Mouse (Mus musculus) heart, embryonic 14.5 days (tissue): Measurements from ENCODE around the gene Ints6l. TPM values are rescaled to one million over a fixed set of nuclear protein-coding genes. Genes with fewer than 3 reads are reported as not detected.

Experiments
- ATAC-seq: fragments of 200-750 bp; cut with Nextera tagmentation; 2 replicates; pipeline ENCODE4 v1.8.0; 2017; ENCODE audit warnings: low read depth, moderate TSS enrichment; ENCODE audit not compliant: insufficient number of reproducible peaks, insufficient read depth, low FRiP score
- H3K27ac ChIP-seq, 2 experiments: fragments of 200-500 bp in 1 of 2; fragments of 300-500 bp in 1 of 2; sonication (generic) in 1 of 2; replicated peaks in 1 of 2; 2 replicates each; pipeline ENCODE4 v1.5.1; 2012 to 2014; ENCODE audit warnings: low read depth in 2 of 2, low read length in 2 of 2, control low read depth in 1 of 2, mild to moderate bottlenecking in 1 of 2, mixed read lengths in 1 of 2; ENCODE audit not compliant: control insufficient read depth in 1 of 2, insufficient read depth in 1 of 2
- H3K27me3 ChIP-seq: fragments of 300-500 bp; sonication (generic); 2 replicates; pipeline ENCODE4 v1.6.1; 2014; ENCODE audit warnings: mild to moderate bottlenecking, low read length, control low read depth; ENCODE audit not compliant: control insufficient read depth, insufficient read depth
- H3K36me3 ChIP-seq: fragments of 300-500 bp; sonication (generic); 2 replicates; pipeline ENCODE4 v1.6.1; 2014; ENCODE audit warnings: mild to moderate bottlenecking, control low read depth, low read length, mixed read lengths; ENCODE audit not compliant: control insufficient read depth, insufficient read depth
- H3K4me1 ChIP-seq, 2 experiments: fragments of 200-500 bp in 1 of 2; fragments of 300-500 bp in 1 of 2; sonication (generic) in 1 of 2; 2 replicates each; pipeline ENCODE4 v1.6.1; 2012 to 2014; ENCODE audit warnings: low read length in 2 of 2, control low read depth in 1 of 2, mixed read lengths in 1 of 2; ENCODE audit not compliant: control insufficient read depth in 2 of 2, insufficient read depth in 2 of 2
- H3K4me2 ChIP-seq: fragments of 300-500 bp; sonication (generic); 2 replicates; pipeline ENCODE4 v1.6.1; 2014; ENCODE audit warnings: mild to moderate bottlenecking, low read length
- H3K4me3 ChIP-seq, 2 experiments: fragments of 200-500 bp in 1 of 2; fragments of 300-500 bp in 1 of 2; sonication (generic) in 1 of 2; 2 replicates each; pipeline ENCODE4 v1.5.1; 2012 to 2014; ENCODE audit warnings: low read length in 2 of 2, mild to moderate bottlenecking in 2 of 2, control low read depth in 1 of 2, low read depth in 1 of 2, moderate library complexity in 1 of 2; ENCODE audit not compliant: control insufficient read depth in 1 of 2, insufficient read depth in 1 of 2
- H3K9ac ChIP-seq: fragments of 300-500 bp; sonication (generic); 2 replicates; pipeline ENCODE4 v1.6.1; 2014; ENCODE audit warnings: mild to moderate bottlenecking, low read length
- H3K9me3 ChIP-seq: fragments of 300-500 bp; sonication (generic); 2 replicates; pipeline ENCODE4 v1.6.1; 2016; ENCODE audit warnings: low read length, control low read depth; ENCODE audit not compliant: control insufficient read depth
- WGBS: fragments of 180-500 bp; shearing (Covaris S2); extraction: QIAGEN DNeasy Blood & Tissue Kit; methylation state at CpG from one replicate; pipeline ENCODE4 v1.1.7; 2014; 5-methylcytosine and 5-hydroxymethylcytosine counted together
- polyA plus RNA-seq: library from polyadenylated mRNA; unstranded; fragments of >200 nt; fragmentation: Nextera tagmentation; extraction: Ambion mirVana; gene quantifications from 2 replicates; pipeline ENCODE4 v1.2.1, GENCODE M21; 2014

The Ints6l gene
- polyA plus RNA-seq, 1 experiment from 2014 or later: 17.9 TPM

- Histone ChIP-seq H3K9me3 (no peaks in the 10 kb centered on the region), H3K4me2 (no peak overlapping the region), H3K4me1 (no peaks in the 10 kb centered on the region), H3K27me3 (no peaks in the 10 kb centered on the region), H3K4me3 (no peak overlapping the region), H3K36me3 (no peaks in the 10 kb centered on the region), H3K9ac (no peak overlapping the region), H3K27ac (no peak overlapping the region)
- WGBS: 5% methylated on average over 3 of the region's 3 CpGs
- no peak for ATAC-seq
Observed at GRCm38 (mm10) chrX:56531266-56531665, 76.6 kb downstream of the Ints6l start.

GRCm38 (mm10) chrX:56537162-56537561, 82.5 kb downstream of the Ints6l start:
- no peaks in the 10 kb centered on the region for H3K4me1 ChIP-seq
- 42% methylated on average over 4 of the region's 4 CpGs for WGBS
- no peaks in the 10 kb centered on the region for H3K9me3 ChIP-seq
- no peaks in the 10 kb centered on the region for H3K36me3 ChIP-seq
- no peak overlapping the region for H3K4me2 ChIP-seq
- H3K27ac ChIP-seq: no peak overlapping the region
- no peaks in the 10 kb centered on the region for H3K27me3 ChIP-seq
- no peak overlapping the region for H3K9ac ChIP-seq
- ATAC-seq: no peak
- no peak overlapping the region for H3K4me3 ChIP-seq

- Histone ChIP-seq H3K9me3 (no peaks in the 10 kb centered on the region), H3K27ac (no peak within 1 kb of the TSS), H3K4me3 (no peak within 1 kb of the TSS), H3K4me2 (no peak within 1 kb of the TSS), H3K4me1 (no peaks in the 10 kb centered on the region), H3K9ac (no peak within 1 kb of the TSS), H3K27me3 (no peaks in the 10 kb centered on the region), H3K36me3 (no peaks in the 10 kb centered on the region)
- 75% methylated on average over 7 of the region's 7 CpGs for WGBS
- no peak for ATAC-seq
Observed at GRCm38 (mm10) chrX:56549506-56549905, 94.8 kb downstream of the Ints6l start, which contains the start of gene Gm648. TSS of gene Gm648 (minus strand) at chrX:56549606.

- no peak for ATAC-seq
- Histone ChIP-seq H3K27ac (no peak overlapping the region), H3K9ac (no peak overlapping the region)
Observed at GRCm38 (mm10) chrX:56553584-56553983, 98.9 kb downstream of the Ints6l start.

More at GRCm38 (mm10) chrX:56553584-56553983, 98.9 kb downstream of the Ints6l start:
- H3K4me3 ChIP-seq: no peak overlapping the region
- H3K9me3 ChIP-seq: no peaks in the 10 kb centered on the region
- WGBS: 71% methylated on average over 3 of the region's 3 CpGs
- H3K36me3 ChIP-seq: no peaks in the 10 kb centered on the region
- H3K27me3 ChIP-seq: no peaks in the 10 kb centered on the region
- H3K4me2 ChIP-seq: no peak overlapping the region
- no peaks in the 10 kb centered on the region for H3K4me1 ChIP-seq

Other genes with a start within 250 kb of the Ints6l start
- not detected in 2 replicates for gene Gm773, start 242.0 kb upstream of the Ints6l start, polyA plus RNA-seq
- gene Zfp449, start 108.5 kb upstream of the Ints6l start, polyA plus RNA-seq: 8.2 and 10.2 TPM in 2 replicates
- 1.2 and 2.7 TPM in 2 replicates for gene Smim10l2a, start 80.3 kb upstream of the Ints6l start, polyA plus RNA-seq
- gene Gm2174, start 6.9 kb upstream of the Ints6l start, polyA plus RNA-seq: 1.7 TPM in 2 replicates
- not detected in 2 replicates for gene Gm10477, start 69.9 kb downstream of the Ints6l start, polyA plus RNA-seq
- not detected in 2 replicates for gene Gm648, start 94.7 kb downstream of the Ints6l start, polyA plus RNA-seq
- gene Mmgt1, start 143.2 kb downstream of the Ints6l start, polyA plus RNA-seq: 27.5 and 29.1 TPM in 2 replicates
- gene Slc9a6, start 154.9 kb downstream of the Ints6l start, polyA plus RNA-seq: 5.0 and 6.5 TPM in 2 replicates